Mouse (Mus musculus): Measurements from ENCODE around the gene Hoxd10. TPM values are rescaled to one million over a fixed set of nuclear protein-coding genes. Genes with fewer than 3 reads are reported as not detected.

Hoxd10 gene
- polyA plus RNA-seq, 1 experiment from 2014 or later: not detected

DNA sequence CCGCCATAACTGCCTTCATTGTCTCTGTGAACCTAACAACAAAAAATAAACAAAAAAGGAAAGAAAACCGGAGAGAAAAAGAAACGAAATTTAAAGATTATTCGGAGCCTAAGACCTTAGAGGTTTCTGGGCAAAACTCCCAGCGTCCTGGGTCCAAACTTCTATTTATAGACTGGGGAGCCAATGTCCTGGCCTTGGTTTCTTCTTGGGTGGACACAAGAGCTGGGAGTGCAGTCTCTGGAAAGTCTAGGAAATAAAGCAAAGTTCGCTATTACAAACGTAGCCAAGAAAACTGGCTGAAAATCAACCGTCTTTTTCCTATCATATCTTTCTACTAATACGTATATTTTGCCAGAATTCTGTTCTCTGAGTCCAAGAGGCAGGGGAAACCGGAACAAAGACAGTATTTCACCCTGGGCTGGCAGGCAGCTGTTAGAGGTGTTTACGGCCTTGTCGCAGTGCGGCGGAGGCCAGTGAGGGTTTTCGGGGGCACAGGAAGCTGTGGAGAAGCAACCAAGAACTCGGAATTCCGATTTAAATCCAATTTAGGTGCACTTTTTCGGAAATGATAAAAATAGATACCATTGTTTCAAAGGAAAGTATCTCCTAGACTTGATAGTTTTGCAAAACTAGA, 22.5 kb downstream of the Hoxd10 start:
- Histone ChIP-seq H3K4me3 (ENCODE audit: low read depth, low read length) (no peak overlapping the region), H3K9me3 (ENCODE audit: low read depth, low read length) (no peaks in the 10 kb centered on the region), H3K9ac (no peak overlapping the region), H3K4me1 (ENCODE audit: insufficient read depth) (no peaks in the 10 kb centered on the region), H3K27ac (ENCODE audit: low read depth) (no peak overlapping the region), H3K4me2 (no peak overlapping the region), H3K27me3 (ENCODE audit: insufficient read depth, low read length) (peaks cover 96% of the 10 kb centered on the region), H3K36me3 (ENCODE audit: insufficient read depth) (no peaks in the 10 kb centered on the region)
- ATAC-seq (ENCODE audit: insufficient read depth): no peak
- 5% methylated on average over 18 of the region's 18 CpGs for WGBS
- TF ChIP-seq CTCF (IDR thresholded peaks at IDR 0.05; ENCODE audit: low read depth): no peak
- no peak for DNase-seq

DNA sequence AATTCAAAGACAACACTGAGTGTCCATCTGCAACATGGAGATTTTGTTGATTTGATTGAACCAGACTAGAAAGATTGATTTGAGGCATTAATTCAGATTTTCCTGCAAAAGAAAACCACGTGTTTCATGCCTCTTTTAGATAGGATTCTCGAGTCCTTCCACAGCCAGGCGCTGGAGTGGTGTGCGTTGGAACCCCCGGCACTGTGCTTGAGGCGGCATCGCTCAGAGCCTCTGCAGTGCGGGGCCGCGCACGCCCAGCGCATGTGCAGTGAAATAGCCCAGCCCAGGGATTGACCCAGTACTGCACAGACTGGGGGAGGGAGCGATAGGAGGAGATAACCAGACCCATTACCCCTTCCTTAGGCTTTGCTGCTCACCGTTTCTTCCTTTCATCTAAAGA, 23.2 kb downstream of the Hoxd10 start:
- H3K27me3 ChIP-seq (ENCODE audit: insufficient read depth, low read length): peaks cover 96% of the 10 kb centered on the region
- ATAC-seq (ENCODE audit: insufficient read depth): no peak; the same call in 1 of the 2 replicates
- H3K4me1 ChIP-seq (ENCODE audit: insufficient read depth): no peaks in the 10 kb centered on the region
- H3K4me2 ChIP-seq: no peak overlapping the region
- no peak overlapping the region for H3K4me3 ChIP-seq (ENCODE audit: low read depth, low read length)
- H3K27ac ChIP-seq (ENCODE audit: low read depth): no peak overlapping the region
- no peaks in the 10 kb centered on the region for H3K9me3 ChIP-seq (ENCODE audit: low read depth, low read length)
- 1% methylated on average over 14 of the region's 14 CpGs for WGBS
- no peak overlapping the region for H3K9ac ChIP-seq
- H3K36me3 ChIP-seq (ENCODE audit: insufficient read depth): no peaks in the 10 kb centered on the region
- no peak for DNase-seq
- no peak for TF ChIP-seq CTCF (IDR thresholded peaks at IDR 0.05; ENCODE audit: low read depth)

GRCm38 (mm10) chr2:74715504-74716241, 23.9 kb downstream of the Hoxd10 start:
- ATAC-seq (ENCODE audit: insufficient read depth) (peak; percentile 81), DNase-seq (peak; percentile 96)
- Histone ChIP-seq H3K4me2 (peak overlapping the region; percentile 56), H3K9me3 (ENCODE audit: low read depth, low read length) (no peaks in the 10 kb centered on the region), H3K27ac (ENCODE audit: low read depth) (no peak overlapping the region), H3K36me3 (ENCODE audit: insufficient read depth) (no peaks in the 10 kb centered on the region), H3K27me3 (ENCODE audit: insufficient read depth, low read length) (peaks cover 96% of the 10 kb centered on the region), H3K4me1 (ENCODE audit: insufficient read depth) (no peaks in the 10 kb centered on the region), H3K4me3 (ENCODE audit: low read depth, low read length) (peak overlapping the region; percentile 21; the same call in 1 of the 2 replicates), H3K9ac (no peak overlapping the region)
- peak; percentile 94 for TF ChIP-seq CTCF (IDR thresholded peaks at IDR 0.05; ENCODE audit: low read depth)
- WGBS: 5% methylated on average over 26 of the region's 26 CpGs

GRCm38 (mm10) chr2:74720384-74720783, 28.7 kb downstream of the Hoxd10 start:
- DNase-seq (no peak), ATAC-seq (ENCODE audit: insufficient read depth) (no peak)
- Histone ChIP-seq H3K4me1 (ENCODE audit: insufficient read depth) (no peaks in the 10 kb centered on the region), H3K4me3 (ENCODE audit: low read depth, low read length) (no peak overlapping the region), H3K9me3 (ENCODE audit: low read depth, low read length) (no peaks in the 10 kb centered on the region), H3K36me3 (ENCODE audit: insufficient read depth) (no peaks in the 10 kb centered on the region), H3K27me3 (ENCODE audit: insufficient read depth, low read length) (peaks cover 96% of the 10 kb centered on the region), H3K27ac (ENCODE audit: low read depth) (no peak overlapping the region), H3K9ac (no peak overlapping the region), H3K4me2 (no peak overlapping the region)
- WGBS: 16% methylated on average over 2 of the region's 2 CpGs
- no peak for TF ChIP-seq CTCF (IDR thresholded peaks at IDR 0.05; ENCODE audit: low read depth)

- WGBS: 13% methylated on average over 5 of the region's 5 CpGs
- ATAC-seq (ENCODE audit: insufficient read depth) (no peak), DNase-seq (no peak)
- Histone ChIP-seq H3K4me3 (ENCODE audit: low read depth, low read length) (no peak overlapping the region), H3K27me3 (ENCODE audit: insufficient read depth, low read length) (peaks cover 96% of the 10 kb centered on the region), H3K36me3 (ENCODE audit: insufficient read depth) (no peaks in the 10 kb centered on the region), H3K4me2 (no peak overlapping the region), H3K27ac (ENCODE audit: low read depth) (no peak overlapping the region), H3K9ac (no peak overlapping the region), H3K9me3 (ENCODE audit: low read depth, low read length) (no peaks in the 10 kb centered on the region), H3K4me1 (ENCODE audit: insufficient read depth) (no peaks in the 10 kb centered on the region)
- no peak for TF ChIP-seq CTCF (IDR thresholded peaks at IDR 0.05; ENCODE audit: low read depth)
Observed at GRCm38 (mm10) chr2:74720955-74721491, 29.3 kb downstream of the Hoxd10 start.

- whole genome bisulfite sequencing: 12% methylated on average over 6 of the region's 6 CpGs
- H3K4me2 ChIP-seq: no peak overlapping the region
- ATAC-seq (ENCODE audit: insufficient read depth) (no peak), DNase-seq (no peak)
- no peak overlapping the region for H3K9ac ChIP-seq
- no peaks in the 10 kb centered on the region for H3K36me3 ChIP-seq (ENCODE audit: insufficient read depth)
- TF ChIP-seq CTCF (IDR thresholded peaks at IDR 0.05; ENCODE audit: low read depth): no peak
- no peak overlapping the region for H3K27ac ChIP-seq (ENCODE audit: low read depth)
- no peaks in the 10 kb centered on the region for H3K4me1 ChIP-seq (ENCODE audit: insufficient read depth)
- no peaks in the 10 kb centered on the region for H3K9me3 ChIP-seq (ENCODE audit: low read depth, low read length)
- no peak overlapping the region for H3K4me3 ChIP-seq (ENCODE audit: low read depth, low read length)
- peaks cover 96% of the 10 kb centered on the region for H3K27me3 ChIP-seq (ENCODE audit: insufficient read depth, low read length)
Observed at GRCm38 (mm10) chr2:74721882-74722281, 30.2 kb downstream of the Hoxd10 start.

GRCm38 (mm10) chr2:74722949-74723348, 31.2 kb downstream of the Hoxd10 start:
- 10% methylated on average over 8 of the region's 8 CpGs for WGBS
- no peak overlapping the region for H3K9ac ChIP-seq
- peaks cover 96% of the 10 kb centered on the region for H3K27me3 ChIP-seq (ENCODE audit: insufficient read depth, low read length)

More at GRCm38 (mm10) chr2:74722949-74723348, 31.2 kb downstream of the Hoxd10 start:
- ATAC-seq (ENCODE audit: insufficient read depth): no peak
- H3K9me3 ChIP-seq (ENCODE audit: low read depth, low read length): no peaks in the 10 kb centered on the region
- no peaks in the 10 kb centered on the region for H3K36me3 ChIP-seq (ENCODE audit: insufficient read depth)
- no peak for TF ChIP-seq CTCF (IDR thresholded peaks at IDR 0.05; ENCODE audit: low read depth)
- H3K4me1 ChIP-seq (ENCODE audit: insufficient read depth): no peaks in the 10 kb centered on the region
- DNase-seq: no peak
- H3K4me3 ChIP-seq (ENCODE audit: low read depth, low read length): no peak overlapping the region
- H3K4me2 ChIP-seq: no peak overlapping the region
- H3K27ac ChIP-seq (ENCODE audit: low read depth): no peak overlapping the region

Measured in lung, embryonic 14.5 days (tissue).